Comparison of ENCODE assay signal across 9 mouse cellular contexts in genomic region chr2:119413819-119414218, GRCm38 (mm10).
A peak's percentile ranks its signal among the peaks of the same experiment; 100 is the strongest.
DNase-seq lines count a peak whose midpoint lies in the region; ATAC-seq and TF ChIP-seq lines count a peak whose summit lies in the region.
"Had no signal": no experiment of that assay in that cellular context is flagged by ENCODE, and none has a peak within 500 bp of the region (broad histone marks: within the 10 kb centered on the region; RNA-seq: fewer than 3 reads in every experiment).

No protein-coding gene starts in this region.

- no peak overlapping the region for H3K27ac ChIP-seq in kidney, embryonic 15.5 days
- H3K27ac ChIP-seq in heart, embryonic 15.5 days, result no peak overlapping the region
- H3K27ac ChIP-seq in liver, embryonic 14.5 days, result no peak overlapping the region
- H3K27ac ChIP-seq in stomach, postnatal 0 days (replicated peaks), result no peak overlapping the region
- H3K27ac ChIP-seq: embryonic facial prominence, embryonic 15.5 days had no signal

- DNase-seq in kidney, adult 18-20 months, result peak; percentile 16
- DNase-seq in ES-CJ7 (ENCODE audit: low read depth, low spot score), result peak; percentile 18
- DNase-seq in brain, embryonic 14.5 days (ENCODE audit: low read depth), result peak; percentile 75
- peak in 2 of 3 experiments; percentile 4 to 13 for DNase-seq in liver, embryonic 14.5 days (ENCODE audit: low read depth in 3 of 3, low spot score in 3 of 3)
- DNase-seq in stomach, postnatal 0 days (ENCODE audit: low spot score), result no peak
- DNase-seq in urinary bladder, postnatal 25 days (ENCODE audit: low spot score), result no peak

- no peaks in the 10 kb centered on the region for H3K27me3 ChIP-seq in kidney, embryonic 15.5 days
- no peaks in the 10 kb centered on the region for H3K27me3 ChIP-seq in heart, embryonic 15.5 days
- H3K27me3 ChIP-seq in liver, embryonic 14.5 days (ENCODE audit: control insufficient read depth, insufficient read depth, low read length), result no peaks in the 10 kb centered on the region
- H3K27me3 ChIP-seq in stomach, postnatal 0 days (ENCODE audit: control insufficient read depth, insufficient read depth, low read length), result no peaks in the 10 kb centered on the region
- H3K27me3 ChIP-seq: embryonic facial prominence, embryonic 15.5 days had no signal

- 54% methylated on average over 1 of the region's 1 CpGs for WGBS in kidney, embryonic 15.5 days
- 30% methylated on average over 1 of the region's 1 CpGs for WGBS in heart, embryonic 15.5 days
- WGBS in liver, embryonic 14.5 days (ENCODE audit: insufficient replicate concordance), result 44% methylated on average over 1 of the region's 1 CpGs
- 21% methylated on average over 1 of the region's 1 CpGs for WGBS in stomach, postnatal 0 days

- H3K9me3 ChIP-seq in kidney, embryonic 15.5 days (replicated peaks), result no peaks in the 10 kb centered on the region
- no peaks in the 10 kb centered on the region for H3K9me3 ChIP-seq in heart, embryonic 15.5 days (replicated peaks)
- H3K9me3 ChIP-seq in liver, embryonic 14.5 days (ENCODE audit: control insufficient read depth, low read length), result no peaks in the 10 kb centered on the region
- H3K9me3 ChIP-seq in stomach, postnatal 0 days (ENCODE audit: control insufficient read depth, low read length), result no peaks in the 10 kb centered on the region
- H3K9me3 ChIP-seq: embryonic facial prominence, embryonic 15.5 days had no signal

- peak; percentile 59; the same call in 1 of the 2 replicates for TF ChIP-seq CTCF in brain, embryonic 14.5 days (IDR thresholded peaks at IDR 0.05; ENCODE audit: borderline replicate concordance, extremely low read depth, insufficient read depth, insufficient read length)
- peak; percentile 49 for TF ChIP-seq CTCF in liver, embryonic 14.5 days (IDR thresholded peaks at IDR 0.05; ENCODE audit: low read depth)
- peak; percentile 81 for TF ChIP-seq CTCF in stomach, postnatal 0 days (IDR thresholded peaks at IDR 0.05; ENCODE audit: low read depth)

- no peak overlapping the region for H3K4me3 ChIP-seq in kidney, embryonic 15.5 days (replicated peaks)
- H3K4me3 ChIP-seq in heart, embryonic 15.5 days, result no peak overlapping the region
- no peak overlapping the region for H3K4me3 ChIP-seq in liver, embryonic 14.5 days (ENCODE audit: insufficient read depth in 1 of 2, low read depth in 2 of 2, low read length in 2 of 2)
- H3K4me3 ChIP-seq in stomach, postnatal 0 days (ENCODE audit: low read depth, low read length), result no peak overlapping the region
- H3K4me3 ChIP-seq: embryonic facial prominence, embryonic 15.5 days had no signal

- H3K36me3 ChIP-seq in kidney, embryonic 15.5 days, result peaks cover 94% of the 10 kb centered on the region
- peaks cover 57% of the 10 kb centered on the region for H3K36me3 ChIP-seq in heart, embryonic 15.5 days
- H3K36me3 ChIP-seq in liver, embryonic 14.5 days (replicated peaks; ENCODE audit: control insufficient read depth, insufficient read depth, low read depth), result peaks cover 18% of the 10 kb centered on the region
- peaks cover 15% of the 10 kb centered on the region for H3K36me3 ChIP-seq in stomach, postnatal 0 days (ENCODE audit: control insufficient read depth, insufficient read depth, low read length)

- no peak for ATAC-seq in kidney, embryonic 15.5 days (replicated peaks; ENCODE audit: low FRiP score)
- ATAC-seq in heart, embryonic 15.5 days (replicated peaks; ENCODE audit: insufficient number of reproducible peaks, insufficient read depth, low FRiP score, low read depth), result 0 out of 2 replicates have a peak, but pooled peaks have one; percentile 39
- ATAC-seq in liver, embryonic 14.5 days (ENCODE audit: insufficient read depth), result no peak
- ATAC-seq in stomach, postnatal 0 days (ENCODE audit: low FRiP score, low TSS enrichment), result peak; percentile 54; the same call in 1 of the 2 replicates

- H3K9ac ChIP-seq in kidney, embryonic 15.5 days, result no peak overlapping the region
- no peak overlapping the region for H3K9ac ChIP-seq in heart, embryonic 15.5 days
- H3K9ac ChIP-seq in liver, embryonic 14.5 days (replicated peaks), result no peak overlapping the region
- H3K9ac ChIP-seq in stomach, postnatal 0 days (ENCODE audit: low read length), result no peak overlapping the region
- H3K9ac ChIP-seq: embryonic facial prominence, embryonic 15.5 days had no signal

- no peak for TF ChIP-seq EP300 in liver, embryonic 14.5 days (IDR thresholded peaks at IDR 0.05; ENCODE audit: low read depth)
- TF ChIP-seq EP300 in stomach, postnatal 0 days (optimal IDR thresholded peaks at IDR 0.05), result no peak

- no peak for TF ChIP-seq POLR2A in brain, embryonic 14.5 days (IDR thresholded peaks at IDR 0.05; ENCODE audit: borderline replicate concordance, extremely low read depth, insufficient read depth, insufficient read length, poor library complexity, severe bottlenecking)

- no peaks in the 10 kb centered on the region for H3K4me1 ChIP-seq in kidney, embryonic 15.5 days
- peaks cover 4% of the 10 kb centered on the region; the same call in 1 of the 2 replicates for H3K4me1 ChIP-seq in heart, embryonic 15.5 days (replicated peaks)
- no peaks in the 10 kb centered on the region; a peak in 1 of 4 replicates for H3K4me1 ChIP-seq in liver, embryonic 14.5 days (replicated peaks; ENCODE audit: control insufficient read depth in 2 of 2, insufficient read depth in 2 of 2, low read length in 1 of 2)
- H3K4me1 ChIP-seq in stomach, postnatal 0 days (replicated peaks; ENCODE audit: control insufficient read depth, insufficient read depth), result no peaks in the 10 kb centered on the region
- H3K4me1 ChIP-seq: embryonic facial prominence, embryonic 15.5 days had no signal

- no peak overlapping the region for H3K4me2 ChIP-seq in kidney, embryonic 15.5 days
- H3K4me2 ChIP-seq in heart, embryonic 15.5 days, result no peak overlapping the region
- no peak overlapping the region for H3K4me2 ChIP-seq in liver, embryonic 14.5 days (ENCODE audit: low read depth)
- H3K4me2 ChIP-seq in stomach, postnatal 0 days (replicated peaks; ENCODE audit: low read depth), result no peak overlapping the region
- H3K4me2 ChIP-seq: embryonic facial prominence, embryonic 15.5 days had no signal

Comparison
In these comparisons a context has a peak if more than half of its experiments do, and no peak if none do; other contexts are left out.
1. DNase-seq: peak in kidney, adult 18-20 months (single experiment), ES-CJ7 (single experiment), brain, embryonic 14.5 days (single experiment) and liver, embryonic 14.5 days (2 of 3); none in stomach, postnatal 0 days (single experiment) and urinary bladder, postnatal 25 days (single experiment).
2. ATAC-seq: peak in heart, embryonic 15.5 days (single experiment) and stomach, postnatal 0 days (single experiment); none in kidney, embryonic 15.5 days (single experiment) and liver, embryonic 14.5 days (single experiment).
3. Peak in every context shown above with its lines, with median percentiles within 50 percentile points of each other: CTCF ChIP-seq.